Mouse (Mus musculus) heart, postnatal 0 days (tissue): ENCODE data around the gene Myh3.

Source experiments
- CTCF ChIP-seq: IDR thresholded peaks from 2 replicates; pipeline ENCODE4 v1.5.1; 2016; ENCODE audit warnings: antibody characterized with exemption, control low read depth, low read depth
- EP300 ChIP-seq: IDR thresholded peaks from 2 replicates; pipeline ENCODE4 v1.6.1; 2016; ENCODE audit warnings: antibody characterized with exemption, low read depth

- no peak for TF ChIP-seq CTCF
- no peak for TF ChIP-seq EP300
Measured at GRCm38 (mm10) chr11:67135532-67135931, 57.4 kb downstream of the Myh3 start.
